Mouse (Mus musculus) skeletal muscle tissue, adult 2 months (tissue): ENCODE measurements around the gene Atg5.

ENCODE experiments used
- DNase-seq: peaks from one replicate; pipeline ENCODE4 v3.0.0-alpha.2; 2012; ENCODE audit warnings: low read depth, low spot score

Atg5 gene

GRCm38 (mm10) chr10:44390286-44390685 lies 122.1 kb downstream of the Atg5 start:
- DNase-seq, result no peak

GRCm38 (mm10) chr10:44391509-44392290 lies 123.5 kb downstream of the Atg5 start:
- no peak for DNase-seq

- no peak for DNase-seq
These were observed 124.7 kb downstream of the Atg5 start for GRCm38 (mm10) chr10:44392855-44393254.

GRCm38 (mm10) chr10:44400119-44400518 lies 132.0 kb downstream of the Atg5 start:
- no peak for DNase-seq

- DNase-seq, result no peak
These were observed 132.4 kb downstream of the Atg5 start for GRCm38 (mm10) chr10:44400602-44401001.

- no peak for DNase-seq
These were observed 133.4 kb downstream of the Atg5 start for GRCm38 (mm10) chr10:44401600-44401999.

GRCm38 (mm10) chr10:44403415-44403814 lies 135.3 kb downstream of the Atg5 start:
- DNase-seq, result peak; percentile 70

- DNase-seq, result no peak
These were observed 140.9 kb downstream of the Atg5 start for GRCm38 (mm10) chr10:44409054-44409453.

GRCm38 (mm10) chr10:44409958-44410357 lies 141.8 kb downstream of the Atg5 start:
- no peak for DNase-seq
